Mouse (Mus musculus) G1E (cell line): ENCODE results near the gene Net1.

ENCODE experiments used
- CTCF ChIP-seq: IDR thresholded peaks from 2 replicates; pipeline ENCODE4 v1.5.1; 2012; ENCODE audit warnings: low read depth, low read length, inconsistent platforms, mixed read lengths
- GATA1 ChIP-seq: IDR thresholded peaks from 2 replicates; pipeline ENCODE4 v1.6.1; 2012; ENCODE audit warnings: borderline replicate concordance, low read length, inconsistent platforms, mixed read lengths
- GATA2 ChIP-seq: IDR thresholded peaks from 2 replicates; pipeline ENCODE4 v1.6.1; 2012; ENCODE audit warnings: low read depth, low read length, inconsistent platforms, borderline replicate concordance
- POLR2AphosphoS5 ChIP-seq: IDR thresholded peaks from 2 replicates; pipeline ENCODE4 v1.6.1; 2012; ENCODE audit warnings: low read depth, low read length, inconsistent platforms; ENCODE audit not compliant: insufficient replicate concordance
- TAL1 ChIP-seq: conservative IDR thresholded peaks from 2 replicates; pipeline ENCODE4 v1.6.1; 2012; ENCODE audit warnings: low read depth, low read length, inconsistent platforms, mixed read lengths

GRCm38 (mm10) chr13:3867158-3867557 is 50.9 kb downstream of the Net1 start:
- no peak for TF ChIP-seq CTCF
- TF ChIP-seq GATA1, result no peak
- no peak for TF ChIP-seq GATA2
- no peak for TF ChIP-seq TAL1
- TF ChIP-seq POLR2AphosphoS5, result no peak
